Mouse (Mus musculus) MEL (cell line): Measurements from ENCODE around the gene Slx1b. TPM values are rescaled to one million over a fixed set of nuclear protein-coding genes. Genes with fewer than 3 reads are reported as not detected.

Experiments
- DNase-seq: peaks from one replicate; pipeline ENCODE4 v3.0.0; 2011; ENCODE audit warnings: low read depth, low spot score
- H3K27ac ChIP-seq: 2 replicates; pipeline ENCODE4 v1.5.1; 2012; ENCODE audit warnings: low read depth, mild to moderate bottlenecking, control low read depth, low read length, moderate library complexity; ENCODE audit not compliant: control insufficient read depth
- H3K27me3 ChIP-seq, 2 experiments: fragments of 150-350 bp in 1 of 2; sonication (generic) in 1 of 2; 2 replicates each; pipeline ENCODE4 v1.6.1; 2012; ENCODE audit warnings: low read length in 2 of 2, mild to moderate bottlenecking in 2 of 2, improper control_type of control experiment in 1 of 2, moderate library complexity in 1 of 2; ENCODE audit not compliant: insufficient read depth in 2 of 2, control insufficient read depth in 1 of 2
- H3K36me3 ChIP-seq, 2 experiments: 2 replicates each; pipeline ENCODE4 v1.6.1; 2012 to 2014; ENCODE audit warnings: low read length in 2 of 2, improper control_type of control experiment in 1 of 2, inconsistent platforms in 1 of 2, mild to moderate bottlenecking in 1 of 2; ENCODE audit not compliant: insufficient read depth in 2 of 2, control insufficient read depth in 1 of 2
- H3K4me1 ChIP-seq, 2 experiments: fragments of 150-350 bp in 1 of 2; sonication (generic) in 1 of 2; 2 replicates each; pipeline ENCODE4 v1.6.1; 2012; ENCODE audit warnings: low read length in 2 of 2, improper control_type of control experiment in 1 of 2, mild to moderate bottlenecking in 1 of 2; ENCODE audit not compliant: insufficient read depth in 2 of 2, control insufficient read depth in 1 of 2
- H3K4me3 ChIP-seq, 2 experiments: fragments of 150-350 bp in 1 of 2; sonication (generic) in 1 of 2; 2 replicates each; pipeline ENCODE4 v1.5.1; 2012; ENCODE audit warnings: low read depth in 2 of 2, low read length in 2 of 2, mild to moderate bottlenecking in 2 of 2, moderate library complexity in 2 of 2, control low read depth in 1 of 2, improper control_type of control experiment in 1 of 2; ENCODE audit not compliant: control insufficient read depth in 1 of 2, insufficient read depth in 1 of 2
- H3K79me2 ChIP-seq: 2 replicates; pipeline ENCODE4 v1.6.1; 2012; ENCODE audit warnings: mild to moderate bottlenecking, low read length, moderate library complexity; ENCODE audit not compliant: control insufficient read depth, poor library complexity, insufficient read depth
- H3K9ac ChIP-seq: 2 replicates; pipeline ENCODE4 v1.6.1; 2012; ENCODE audit warnings: low read depth, mild to moderate bottlenecking, control low read depth, low read length, moderate library complexity; ENCODE audit not compliant: control insufficient read depth, poor library complexity, severe bottlenecking
- H3K9me3 ChIP-seq: fragments of 150-350 bp; sonication (generic); replicated peaks from 2 replicates; pipeline ENCODE4 v1.6.1; 2012; ENCODE audit warnings: mild to moderate bottlenecking, low read length, improper control_type of control experiment, moderate library complexity; ENCODE audit not compliant: insufficient read depth
- BHLHE40 ChIP-seq: IDR thresholded peaks from 2 replicates; pipeline ENCODE4 v1.6.1; 2012; ENCODE audit warnings: low read depth, mild to moderate bottlenecking, inconsistent platforms, low read length, improper control_type of control experiment, borderline replicate concordance
- CTCF ChIP-seq, 3 experiments: IDR thresholded peaks in 2 of 3; conservative IDR thresholded peaks in 1 of 3; 2 replicates each; pipeline ENCODE4 v1.5.1; 2011 to 2012; ENCODE audit warnings: low read length in 3 of 3, low read depth in 2 of 3, mild to moderate bottlenecking in 2 of 3, improper control_type of control experiment in 1 of 3, inconsistent platforms in 1 of 3, mixed read lengths in 1 of 3, moderate library complexity in 1 of 3; ENCODE audit not compliant: control insufficient read depth in 1 of 3, insufficient read depth in 1 of 3, poor library complexity in 1 of 3, severe bottlenecking in 1 of 3
- EP300 ChIP-seq, 2 experiments: IDR thresholded peaks; 2 replicates each; pipeline ENCODE4 v1.6.1; 2011; ENCODE audit warnings: improper control_type of control experiment in 2 of 2, low read length in 2 of 2, low read depth in 1 of 2, mild to moderate bottlenecking in 1 of 2
- MAX ChIP-seq: IDR thresholded peaks from 2 replicates; pipeline ENCODE4 v1.6.1; 2011; ENCODE audit warnings: low read length, improper control_type of control experiment
- MEF2A ChIP-seq: IDR thresholded peaks from 2 replicates; pipeline ENCODE4 v1.6.1; 2014; ENCODE audit warnings: low read depth, mild to moderate bottlenecking, inconsistent platforms, low read length, improper control_type of control experiment; ENCODE audit not compliant: poor library complexity, insufficient replicate concordance, severe bottlenecking; ENCODE audit errors: extremely low read depth
- MXI1 ChIP-seq: IDR thresholded peaks from 2 replicates; pipeline ENCODE4 v1.6.1; 2011; ENCODE audit warnings: mild to moderate bottlenecking, low read depth, low read length, improper control_type of control experiment
- NELFE ChIP-seq: IDR thresholded peaks from 2 replicates; pipeline ENCODE4 v1.6.1; 2011; ENCODE audit warnings: low read depth, low read length, improper control_type of control experiment
- NRF1 ChIP-seq: IDR thresholded peaks from 2 replicates; pipeline ENCODE4 v1.6.1; 2014; ENCODE audit warnings: low read depth, mild to moderate bottlenecking, inconsistent platforms, low read length, improper control_type of control experiment, moderate library complexity; ENCODE audit not compliant: poor library complexity, insufficient read depth, severe bottlenecking
- POLR2A ChIP-seq, 2 experiments: IDR thresholded peaks; 2 replicates each; pipeline ENCODE4 v1.6.1; 2011 to 2012; ENCODE audit warnings: low read length in 2 of 2, mild to moderate bottlenecking in 2 of 2, control low read depth in 1 of 2, improper control_type of control experiment in 1 of 2, low read depth in 1 of 2, moderate library complexity in 1 of 2; ENCODE audit not compliant: control insufficient read depth in 1 of 2, insufficient read depth in 1 of 2, poor library complexity in 1 of 2
- POLR2AphosphoS2 ChIP-seq: IDR thresholded peaks from 2 replicates; pipeline ENCODE4 v1.6.1; 2011; ENCODE audit warnings: low read length, improper control_type of control experiment
- POLR2AphosphoS5 ChIP-seq: IDR thresholded peaks from 2 replicates; pipeline ENCODE4 v1.6.1; 2012; ENCODE audit warnings: low read depth, borderline replicate concordance, mild to moderate bottlenecking, inconsistent platforms, low read length, moderate library complexity, mixed read lengths
- RAD21 ChIP-seq: IDR thresholded peaks from 2 replicates; pipeline ENCODE4 v1.6.1; 2011; ENCODE audit warnings: mild to moderate bottlenecking, low read depth, low read length, improper control_type of control experiment
- SIN3A ChIP-seq: IDR thresholded peaks from 2 replicates; pipeline ENCODE4 v1.6.1; 2012; ENCODE audit warnings: low read length, improper control_type of control experiment, inconsistent platforms
- SMC3 ChIP-seq: IDR thresholded peaks from 2 replicates; pipeline ENCODE4 v1.6.1; 2011; ENCODE audit warnings: low read depth, low read length, improper control_type of control experiment
- USF1 ChIP-seq: IDR thresholded peaks from 2 replicates; pipeline ENCODE4 v1.6.1; 2014; ENCODE audit warnings: low read depth, mild to moderate bottlenecking, inconsistent platforms, low read length, improper control_type of control experiment, moderate library complexity
- USF2 ChIP-seq, 2 experiments: IDR thresholded peaks; 2 replicates each; pipeline ENCODE4 v1.6.1; 2011 to 2012; ENCODE audit warnings: improper control_type of control experiment in 2 of 2, low read length in 2 of 2, borderline replicate concordance in 1 of 2, inconsistent platforms in 1 of 2, low read depth in 1 of 2, mild to moderate bottlenecking in 1 of 2; ENCODE audit not compliant: insufficient read depth in 1 of 2
- ZC3H11A ChIP-seq: IDR thresholded peaks from 2 replicates; pipeline ENCODE4 v1.6.1; 2012; ENCODE audit warnings: low read depth, mild to moderate bottlenecking, inconsistent platforms, low read length, improper control_type of control experiment
- ZKSCAN1 ChIP-seq: IDR thresholded peaks from 2 replicates; pipeline ENCODE4 v1.6.1; 2012; ENCODE audit warnings: low read depth, mild to moderate bottlenecking, inconsistent platforms, low read length, improper control_type of control experiment, moderate library complexity
- ZMIZ1 ChIP-seq: IDR thresholded peaks from 2 replicates; pipeline ENCODE4 v1.6.1; 2012; ENCODE audit warnings: low read depth, mild to moderate bottlenecking, inconsistent platforms, low read length, improper control_type of control experiment, moderate library complexity
- ZNF384 ChIP-seq: IDR thresholded peaks from 2 replicates; pipeline ENCODE4 v1.6.1; 2012; ENCODE audit warnings: low read depth, mild to moderate bottlenecking, inconsistent platforms, low read length, improper control_type of control experiment
- polyA plus RNA-seq, 2 experiments: library from polyadenylated mRNA; stranded (reverse) in 1 of 2; unstranded in 1 of 2; fragments of >175 nt in 1 of 2; fragments of >200 nt in 1 of 2; gene quantifications; 2 replicates each; pipeline versions ENCODE4 v1.2.1 to v1.2.4; 2012; ENCODE audit warnings: low replicate concordance in 2 of 2, low read depth in 1 of 2; ENCODE audit not compliant: insufficient read length in 2 of 2, insufficient read depth in 1 of 2, missing spikeins in 1 of 2
- total RNA-seq: library from RNA; depleted of rRNA; stranded (reverse); fragments of 300-350 nt; gene quantifications from 2 replicates; pipeline ENCODE4 v1.2.3, GENCODE M21; 2012

Gene Slx1b
- total and polyA plus RNA-seq, 3 experiments, result 4.6 to 10.2 TPM; not detected in 1

DNA sequence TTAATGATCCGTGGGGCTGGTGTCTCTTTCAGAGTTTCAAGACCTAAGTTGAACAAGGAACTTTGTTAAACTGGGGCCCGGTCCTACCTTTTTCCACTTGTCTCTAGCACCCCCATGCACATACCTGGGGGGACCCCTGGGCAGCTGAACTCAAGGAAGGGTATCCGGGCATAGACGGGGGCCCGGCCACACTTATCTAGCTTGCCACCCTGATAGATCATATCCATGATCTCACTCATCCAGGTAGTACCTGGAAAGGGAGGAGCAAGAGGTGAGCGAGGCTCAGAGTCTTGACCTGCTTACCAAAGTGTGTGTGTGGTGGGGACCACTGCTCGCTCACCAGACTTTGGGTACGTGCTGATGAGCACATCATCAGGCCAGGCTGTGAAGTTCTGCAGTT, 20.5 kb downstream of the Slx1b start:
- Histone ChIP-seq H3K9me3 (no peaks in the 10 kb centered on the region), H3K27me3 (no peaks in the 10 kb centered on the region), H3K79me2 (no peaks in the 10 kb centered on the region), H3K4me1 (no peaks in the 10 kb centered on the region), H3K36me3 (no peaks in the 10 kb centered on the region; a peak in 1 of 4 replicates), H3K27ac (no peak overlapping the region), H3K9ac (no peak overlapping the region), H3K4me3 (no peak overlapping the region)
- TF ChIP-seq NRF1, result no peak
- no peak for TF ChIP-seq ZMIZ1
- no peak for TF ChIP-seq POLR2A (IDR thresholded peaks at IDR 0.05; ENCODE audit: control insufficient read depth in 1 of 2, insufficient read depth in 1 of 2, low read depth in 1 of 2, low read length in 2 of 2, poor library complexity in 1 of 2)
- no peak for TF ChIP-seq ZNF384
- TF ChIP-seq CTCF (IDR thresholded peaks at IDR 0.05 in 2 of 3, conservative IDR thresholded peaks at IDR 0.05 in 1 of 3; ENCODE audit: control insufficient read depth in 1 of 3, insufficient read depth in 1 of 3, low read depth in 2 of 3, low read length in 3 of 3, poor library complexity in 1 of 3, severe bottlenecking in 1 of 3), result no peak
- no peak for TF ChIP-seq POLR2AphosphoS2
- no peak for TF ChIP-seq MEF2A
- TF ChIP-seq MAX, result no peak
- TF ChIP-seq BHLHE40, result no peak
- TF ChIP-seq NELFE, result no peak
- no peak for TF ChIP-seq USF1
- TF ChIP-seq POLR2AphosphoS5, result no peak
- TF ChIP-seq MXI1, result no peak
- TF ChIP-seq USF2 (IDR thresholded peaks at IDR 0.05; ENCODE audit: borderline replicate concordance in 1 of 2, insufficient read depth in 1 of 2, low read depth in 1 of 2, low read length in 2 of 2), result no peak
- TF ChIP-seq SIN3A, result no peak
- TF ChIP-seq ZKSCAN1, result no peak
- no peak for DNase-seq

DNA sequence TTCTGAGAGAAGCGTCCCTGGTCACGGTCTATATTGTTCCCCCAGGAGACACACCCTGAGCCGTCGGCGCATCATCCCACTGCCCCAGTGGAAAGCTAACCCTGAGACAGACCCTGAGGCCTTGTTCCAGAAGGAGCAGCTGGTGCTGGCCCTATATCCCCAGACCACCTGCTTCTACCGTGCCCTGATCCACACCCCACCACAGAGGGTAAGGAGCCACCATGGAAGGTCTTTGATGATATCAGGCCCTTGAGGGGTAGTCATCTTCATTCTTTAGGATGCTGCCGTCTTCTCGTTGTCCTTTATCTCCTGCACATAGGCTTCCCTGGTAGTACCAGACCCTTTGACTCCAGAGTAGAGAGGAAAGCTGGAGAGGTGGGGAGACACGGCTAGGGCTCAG, 23.5 kb downstream of the Slx1b start:
- no peak overlapping the region for H3K9ac ChIP-seq
- H3K27ac ChIP-seq, result no peak overlapping the region
- H3K4me1 ChIP-seq, result no peaks in the 10 kb centered on the region
- no peak for DNase-seq
- peaks cover 0 to 5% of the 10 kb centered on the region in 2 experiments; a peak in 2 of 4 replicates for H3K36me3 ChIP-seq
- H3K4me3 ChIP-seq, result no peak overlapping the region
- H3K9me3 ChIP-seq, result no peaks in the 10 kb centered on the region
- H3K79me2 ChIP-seq, result no peaks in the 10 kb centered on the region
- TF ChIP-seq CTCF (IDR thresholded peaks at IDR 0.05 in 2 of 3, conservative IDR thresholded peaks at IDR 0.05 in 1 of 3; ENCODE audit: control insufficient read depth in 1 of 3, insufficient read depth in 1 of 3, low read depth in 2 of 3, low read length in 3 of 3, poor library complexity in 1 of 3, severe bottlenecking in 1 of 3), result no peak
- TF ChIP-seq EP300 (IDR thresholded peaks at IDR 0.05; ENCODE audit: low read depth in 1 of 2, low read length in 2 of 2), result no peak
- no peak for TF ChIP-seq RAD21
- no peak for TF ChIP-seq ZNF384
- no peak for TF ChIP-seq SMC3
- TF ChIP-seq ZC3H11A, result no peak
- no peaks in the 10 kb centered on the region for H3K27me3 ChIP-seq
